Mouse (Mus musculus): ENCODE measurements around the gene Rabgap1l. TPM values are rescaled to one million over a fixed set of nuclear protein-coding genes. Genes with fewer than 3 reads are reported as not detected.
A peak's percentile ranks its signal among the peaks of the same experiment; 100 is the strongest.

Rabgap1l gene
- polyA plus RNA-seq, 1 experiment, result 40.7 TPM

- no peak for DNase-seq (ENCODE audit: low read depth)
- TF ChIP-seq CTCF (IDR thresholded peaks at IDR 0.05; ENCODE audit: borderline replicate concordance, extremely low read depth, insufficient read depth, insufficient read length) (no peak), POLR2A (IDR thresholded peaks at IDR 0.05; ENCODE audit: borderline replicate concordance, extremely low read depth, insufficient read depth, insufficient read length, poor library complexity, severe bottlenecking) (no peak)
Observed at GRCm38 (mm10) chr1:160271282-160271967, 521.6 kb downstream of the Rabgap1l start.

DNA sequence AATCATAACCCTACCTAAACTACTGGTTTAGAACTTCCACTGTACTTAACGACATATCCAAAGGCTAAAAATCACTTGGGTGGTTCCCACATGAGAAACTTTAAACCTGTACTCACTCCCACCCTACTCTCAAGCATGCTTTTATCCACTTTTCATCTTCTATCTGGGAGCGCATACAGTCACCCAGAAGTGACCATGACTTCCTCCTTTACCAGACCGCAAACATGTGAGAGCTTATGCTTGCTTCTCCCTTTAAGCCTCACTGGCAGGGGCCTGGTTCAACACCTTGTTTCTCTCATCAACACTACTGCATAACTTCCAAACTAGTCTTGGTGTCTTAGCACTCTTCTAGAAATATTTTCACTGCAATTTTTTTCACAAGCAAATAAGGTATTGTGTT, 524.7 kb downstream of the Rabgap1l start:
- no peak for TF ChIP-seq POLR2A (IDR thresholded peaks at IDR 0.05; ENCODE audit: borderline replicate concordance, extremely low read depth, insufficient read depth, insufficient read length, poor library complexity, severe bottlenecking)
- TF ChIP-seq CTCF (IDR thresholded peaks at IDR 0.05; ENCODE audit: borderline replicate concordance, extremely low read depth, insufficient read depth, insufficient read length), result no peak
- no peak for DNase-seq (ENCODE audit: low read depth)

GRCm38 (mm10) chr1:160263630-160264346, 529.2 kb downstream of the Rabgap1l start:
- DNase-seq (ENCODE audit: low read depth), result no peak
- TF ChIP-seq POLR2A (IDR thresholded peaks at IDR 0.05; ENCODE audit: borderline replicate concordance, extremely low read depth, insufficient read depth, insufficient read length, poor library complexity, severe bottlenecking) (no peak), CTCF (IDR thresholded peaks at IDR 0.05; ENCODE audit: borderline replicate concordance, extremely low read depth, insufficient read depth, insufficient read length) (no peak)

DNA sequence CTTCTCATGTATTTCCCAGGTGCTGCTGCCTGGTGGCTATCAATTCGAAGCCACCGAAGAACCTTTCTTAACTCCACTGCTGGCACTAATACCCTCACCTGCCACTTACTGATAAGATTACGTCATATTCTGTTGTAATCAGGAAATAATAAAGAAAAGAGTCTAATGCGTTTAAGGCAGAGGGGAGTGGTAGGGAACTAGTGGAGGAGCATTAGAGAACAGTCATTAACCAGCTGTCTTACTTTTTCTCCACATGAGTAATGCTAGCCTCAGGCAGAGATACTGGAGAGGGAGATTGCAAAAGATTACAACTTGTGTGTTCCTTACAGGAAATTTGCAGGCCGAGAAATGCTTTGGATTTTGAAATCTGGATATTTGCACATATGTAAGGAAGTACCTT, 530.0 kb downstream of the Rabgap1l start:
- no peak for TF ChIP-seq POLR2A (IDR thresholded peaks at IDR 0.05; ENCODE audit: borderline replicate concordance, extremely low read depth, insufficient read depth, insufficient read length, poor library complexity, severe bottlenecking)
- no peak for TF ChIP-seq CTCF (IDR thresholded peaks at IDR 0.05; ENCODE audit: borderline replicate concordance, extremely low read depth, insufficient read depth, insufficient read length)
- DNase-seq (ENCODE audit: low read depth), result no peak

GRCm38 (mm10) chr1:160262415-160262814, 530.6 kb downstream of the Rabgap1l start:
- TF ChIP-seq POLR2A (IDR thresholded peaks at IDR 0.05; ENCODE audit: borderline replicate concordance, extremely low read depth, insufficient read depth, insufficient read length, poor library complexity, severe bottlenecking) (no peak), CTCF (IDR thresholded peaks at IDR 0.05; ENCODE audit: borderline replicate concordance, extremely low read depth, insufficient read depth, insufficient read length) (no peak)
- no peak for DNase-seq (ENCODE audit: low read depth)

GRCm38 (mm10) chr1:160261849-160262248, 531.2 kb downstream of the Rabgap1l start:
- TF ChIP-seq CTCF (IDR thresholded peaks at IDR 0.05; ENCODE audit: borderline replicate concordance, extremely low read depth, insufficient read depth, insufficient read length) (no peak), POLR2A (IDR thresholded peaks at IDR 0.05; ENCODE audit: borderline replicate concordance, extremely low read depth, insufficient read depth, insufficient read length, poor library complexity, severe bottlenecking) (no peak)

DNA sequence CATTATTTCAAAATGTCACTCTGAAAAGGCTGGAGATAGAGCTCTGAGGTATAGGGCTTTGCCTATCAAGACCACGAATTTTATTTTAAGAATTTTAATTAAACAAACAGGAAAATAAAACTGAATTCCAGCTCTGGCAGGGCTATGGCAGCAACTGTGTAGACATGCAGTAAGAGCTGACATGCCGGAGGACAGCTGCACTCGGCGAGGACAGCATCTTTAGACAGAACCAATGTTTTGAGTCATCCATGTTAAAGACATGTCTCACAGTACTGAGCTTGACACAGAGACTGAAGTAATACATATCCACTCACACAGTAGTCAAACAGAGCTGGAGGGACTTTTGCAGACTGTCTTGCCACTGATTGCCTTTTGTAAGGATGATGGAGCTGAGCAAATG, 532.4 kb downstream of the Rabgap1l start:
- peak; percentile 9 for DNase-seq (ENCODE audit: low read depth)
- TF ChIP-seq POLR2A (IDR thresholded peaks at IDR 0.05; ENCODE audit: borderline replicate concordance, extremely low read depth, insufficient read depth, insufficient read length, poor library complexity, severe bottlenecking), result no peak
- TF ChIP-seq CTCF (IDR thresholded peaks at IDR 0.05; ENCODE audit: borderline replicate concordance, extremely low read depth, insufficient read depth, insufficient read length), result no peak

More at GRCm38 (mm10) chr1:160261849-160262248, 531.2 kb downstream of the Rabgap1l start:
- DNase-seq (ENCODE audit: low read depth), result no peak

DNA sequence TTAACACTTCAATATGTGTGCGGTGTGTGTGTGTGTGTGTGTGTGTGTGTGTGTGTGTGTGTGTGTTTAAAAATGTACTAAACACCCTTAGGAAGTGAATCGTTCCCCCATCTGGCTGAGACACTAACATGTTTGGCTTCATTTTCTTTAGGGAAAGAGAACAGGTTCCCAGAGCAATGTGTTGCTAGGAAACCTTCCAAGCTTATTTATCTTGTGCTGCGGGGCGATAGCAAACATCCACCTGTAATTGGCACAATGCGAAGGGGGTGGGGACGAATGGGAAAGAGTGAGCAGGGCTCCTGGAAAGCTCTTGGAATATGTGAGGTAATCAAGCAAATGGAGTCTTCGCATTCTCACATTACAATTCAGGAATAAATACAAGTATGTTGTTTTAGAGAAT, 533.1 kb downstream of the Rabgap1l start:
- peak; percentile 91 for DNase-seq (ENCODE audit: low read depth)
- no peak for TF ChIP-seq CTCF (IDR thresholded peaks at IDR 0.05; ENCODE audit: borderline replicate concordance, extremely low read depth, insufficient read depth, insufficient read length)
- TF ChIP-seq POLR2A (IDR thresholded peaks at IDR 0.05; ENCODE audit: borderline replicate concordance, extremely low read depth, insufficient read depth, insufficient read length, poor library complexity, severe bottlenecking), result no peak

- DNase-seq (ENCODE audit: low read depth), result no peak
- TF ChIP-seq CTCF (IDR thresholded peaks at IDR 0.05; ENCODE audit: borderline replicate concordance, extremely low read depth, insufficient read depth, insufficient read length) (no peak), POLR2A (IDR thresholded peaks at IDR 0.05; ENCODE audit: borderline replicate concordance, extremely low read depth, insufficient read depth, insufficient read length, poor library complexity, severe bottlenecking) (no peak)
Observed at GRCm38 (mm10) chr1:160253108-160253507, 539.9 kb downstream of the Rabgap1l start.

GRCm38 (mm10) chr1:160251388-160252007, 541.5 kb downstream of the Rabgap1l start:
- no peak for DNase-seq (ENCODE audit: low read depth)

GRCm38 (mm10) chr1:160250782-160251181, 542.2 kb downstream of the Rabgap1l start:
- TF ChIP-seq POLR2A (IDR thresholded peaks at IDR 0.05; ENCODE audit: borderline replicate concordance, extremely low read depth, insufficient read depth, insufficient read length, poor library complexity, severe bottlenecking) (no peak), CTCF (IDR thresholded peaks at IDR 0.05; ENCODE audit: borderline replicate concordance, extremely low read depth, insufficient read depth, insufficient read length) (no peak)
- DNase-seq (ENCODE audit: low read depth), result no peak

More at GRCm38 (mm10) chr1:160251388-160252007, 541.5 kb downstream of the Rabgap1l start:
- TF ChIP-seq POLR2A (IDR thresholded peaks at IDR 0.05; ENCODE audit: borderline replicate concordance, extremely low read depth, insufficient read depth, insufficient read length, poor library complexity, severe bottlenecking), result no peak

Measured in brain, embryonic 14.5 days (tissue).